Comparison of ENCODE assay signal across 10 mouse cellular contexts in genomic region chr5:35551855-35552837, GRCm38 (mm10). TPM values are rescaled to one million over a fixed set of nuclear protein-coding genes. Genes with fewer than 3 reads are reported as not detected.
A peak's percentile ranks its signal among the peaks of the same experiment; 100 is the strongest.
DNase-seq lines count a peak whose midpoint lies in the region; ATAC-seq and TF ChIP-seq lines count a peak whose summit lies in the region.
"Had no signal": no experiment of that assay in that cellular context is flagged by ENCODE, and none has a peak within 500 bp of the region (broad histone marks: within the 10 kb centered on the region; RNA-seq: fewer than 3 reads in every experiment).

No protein-coding gene starts in this region.

- H3K79me2 ChIP-seq in CH12.LX (replicated peaks; ENCODE audit: control insufficient read depth, extremely low read depth, insufficient read depth, poor library complexity, severe bottlenecking): no peaks in the 10 kb centered on the region

- no peaks in the 10 kb centered on the region for H3K36me3 ChIP-seq in heart, embryonic 11.5 days (ENCODE audit: control insufficient read depth, insufficient read depth, low read length)
- peaks cover 16 to 38% of the 10 kb centered on the region in 2 experiments for H3K36me3 ChIP-seq in CH12.LX (replicated peaks in 1 of 2; ENCODE audit: control insufficient read depth in 1 of 2, insufficient read depth in 1 of 2, low read length in 1 of 2)
- H3K36me3 ChIP-seq in intestine, embryonic 16.5 days (ENCODE audit: control insufficient read depth, insufficient read depth, low read length): peaks cover 5% of the 10 kb centered on the region; the same call in 1 of the 2 replicates

- no peak for ATAC-seq in heart, embryonic 11.5 days (replicated peaks; ENCODE audit: insufficient number of reproducible peaks, low FRiP score, low TSS enrichment)
- ATAC-seq in intestine, embryonic 16.5 days: peak; percentile 71
- ATAC-seq in frontal cortex, adult (ENCODE audit: low TSS enrichment): no peak

- TF ChIP-seq POLR2A in CH12.LX (IDR thresholded peaks at IDR 0.05; ENCODE audit: low read depth, low read length): no peak

- no peak overlapping the region for H3K4me2 ChIP-seq in heart, embryonic 11.5 days
- H3K4me2 ChIP-seq in CH12.LX (ENCODE audit: insufficient read depth, low read depth, poor library complexity, severe bottlenecking): no peak overlapping the region
- no peak overlapping the region for H3K4me2 ChIP-seq in intestine, embryonic 16.5 days (ENCODE audit: low read depth, low read length)
- H3K4me2 ChIP-seq: midbrain, embryonic 12.5 days had no signal

- no peak for TF ChIP-seq RAD21 in CH12.LX (IDR thresholded peaks at IDR 0.05; ENCODE audit: low read depth, low read length)

- H3K9ac ChIP-seq in heart, embryonic 11.5 days (ENCODE audit: low read depth, low read length): no peak overlapping the region
- no peak overlapping the region for H3K9ac ChIP-seq in CH12.LX (ENCODE audit: insufficient read depth, low read depth)
- 0 out of 2 replicates have a peak overlapping the region, but pooled peaks have one; percentile 15 for H3K9ac ChIP-seq in intestine, embryonic 16.5 days (ENCODE audit: low read depth, low read length)
- H3K9ac ChIP-seq: midbrain, embryonic 12.5 days had no signal

- 32% methylated on average over 7 of the region's 7 CpGs for WGBS in heart, embryonic 11.5 days (ENCODE audit: insufficient replicate concordance)
- WGBS in intestine, embryonic 16.5 days: 43% methylated on average over 7 of the region's 7 CpGs

- peak; percentile 38 to 47 for DNase-seq in heart, adult 18-20 months
- DNase-seq in CH12.LX (ENCODE audit: extremely low read depth): no peak
- peak; percentile 84 for DNase-seq in cerebellum, adult 9-11 months
- DNase-seq in embryo, embryonic 9.5 days (ENCODE audit: extremely low spot score): no peak
- DNase-seq in adrenal gland, postnatal 14 days: no peak

- TF ChIP-seq EP300 in CH12.LX (IDR thresholded peaks at IDR 0.05; ENCODE audit: low read length): no peak

- no peak overlapping the region for H3K4me3 ChIP-seq in heart, embryonic 11.5 days (ENCODE audit: low read depth, low read length)
- no peak overlapping the region for H3K4me3 ChIP-seq in CH12.LX (replicated peaks in 1 of 3; ENCODE audit: low read depth in 2 of 3, low read length in 2 of 3, poor library complexity in 1 of 3)
- H3K4me3 ChIP-seq in intestine, embryonic 16.5 days (ENCODE audit: low read length): no peak overlapping the region
- H3K4me3 ChIP-seq: midbrain, embryonic 12.5 days had no signal

- H3K27ac ChIP-seq in heart, embryonic 11.5 days (ENCODE audit: low read depth, low read length): no peak overlapping the region
- no peak overlapping the region for H3K27ac ChIP-seq in CH12.LX (ENCODE audit: insufficient read depth, low read depth)
- 0 out of 2 replicates have a peak overlapping the region, but pooled peaks have one; percentile 2 for H3K27ac ChIP-seq in intestine, embryonic 16.5 days (ENCODE audit: low read length)
- H3K27ac ChIP-seq: midbrain, embryonic 12.5 days had no signal

- no peaks in the 10 kb centered on the region for H3K4me1 ChIP-seq in heart, embryonic 11.5 days (ENCODE audit: control insufficient read depth, insufficient read depth, low read length)
- no peaks in the 10 kb centered on the region for H3K4me1 ChIP-seq in CH12.LX (ENCODE audit: control insufficient read depth in 1 of 2, insufficient read depth in 2 of 2)
- H3K4me1 ChIP-seq in intestine, embryonic 16.5 days (ENCODE audit: control insufficient read depth, insufficient read depth, low read length): peaks cover 11% of the 10 kb centered on the region

- TF ChIP-seq CTCF in CH12.LX (conservative IDR thresholded peaks at IDR 0.05 in 1 of 2, IDR thresholded peaks at IDR 0.05 in 1 of 2; ENCODE audit: low read depth in 2 of 2, low read length in 2 of 2): no peak

- in situ Hi-C loops in CH12.LX (cut with MboI; ENCODE audit: low pct_ligation_motif_present, low pct_unique_long_range_greater_than_20kb, low sequenced_read_pairs): no loop called here

- dilution Hi-C loops in CH12.LX (cut with MboI; ENCODE audit: extremely low pct_ligation_motif_present, extremely low pct_unique_long_range_greater_than_20kb, low sequenced_read_pairs): no loop called here

- H3K27me3 ChIP-seq in heart, embryonic 11.5 days (ENCODE audit: control insufficient read depth, insufficient read depth, low read length): no peaks in the 10 kb centered on the region
- H3K27me3 ChIP-seq in CH12.LX (replicated peaks): peaks cover 6% of the 10 kb centered on the region
- H3K27me3 ChIP-seq in intestine, embryonic 16.5 days (replicated peaks; ENCODE audit: control insufficient read depth, insufficient read depth, low read length): no peaks in the 10 kb centered on the region
- H3K27me3 ChIP-seq: midbrain, embryonic 12.5 days had no signal

- no peaks in the 10 kb centered on the region for H3K9me3 ChIP-seq in heart, embryonic 11.5 days (replicated peaks; ENCODE audit: control insufficient read depth, low read length)
- H3K9me3 ChIP-seq in CH12.LX (replicated peaks; ENCODE audit: low read length): no peaks in the 10 kb centered on the region
- no peaks in the 10 kb centered on the region for H3K9me3 ChIP-seq in intestine, embryonic 16.5 days (ENCODE audit: control insufficient read depth, low read length)
- H3K9me3 ChIP-seq: midbrain, embryonic 12.5 days had no signal

TF ChIP-seq in CH12.LX, 34 proteins besides CTCF, POLR2A, EP300 and RAD21:
- no peak for TF ChIP-seq MYC (IDR thresholded peaks at IDR 0.05; ENCODE audit: low read depth, low read length)
- no peak for TF ChIP-seq PAX5 (IDR thresholded peaks at IDR 0.05; ENCODE audit: low read length)
- TF ChIP-seq MAFK (IDR thresholded peaks at IDR 0.05; ENCODE audit: insufficient replicate concordance, low read length): peak; percentile 61; the same call in 1 of the 2 replicates
- TF ChIP-seq KAT2A (IDR thresholded peaks at IDR 0.05; ENCODE audit: insufficient replicate concordance, low read length): no peak
- no peak for TF ChIP-seq E2F4 (IDR thresholded peaks at IDR 0.05; ENCODE audit: insufficient replicate concordance, low read depth, low read length)
- no peak for TF ChIP-seq MAZ (IDR thresholded peaks at IDR 0.05; ENCODE audit: low read depth, low read length)

RNA-seq across cellular contexts. Expression of gene Trmt44, which starts 22.7 kb away (rescaled TPM):
- 1 to 10 TPM; 2.1 to 2.2 TPM for total RNA-seq in heart, adult 18-20 months (2021)
- polyA plus RNA-seq in heart, embryonic 11.5 days (2014; fragmentation: Nextera tagmentation; extraction: Ambion mirVana): 4.6 and 4.9 TPM in 2 replicates
- total RNA-seq in CH12.LX (2012; rRNA removed): 7.9 and 10.3 TPM in 2 replicates
- 6.5 and 7.3 TPM in 2 replicates for total RNA-seq in CH12.LX (2014; rRNA removed)
- 7.5 and 8.4 TPM in 2 replicates for polyA plus RNA-seq in CH12.LX (2012; ENCODE audit: insufficient read length, low read depth)
- polyA plus RNA-seq in intestine, embryonic 16.5 days (2015; fragmentation: Nextera tagmentation; extraction: Ambion mirVana): 9.3 and 9.4 TPM in 2 replicates
- 6.5 and 7.0 TPM in 2 replicates for total RNA-seq in adrenal gland, postnatal 14 days (2021)

RNA-seq across cellular contexts. Expression of gene Cpz, which starts 26.6 kb away (rescaled TPM):
- under 1 TPM; 0.22 to 0.41 TPM for total RNA-seq in heart, adult 18-20 months (2021)
- 4.5 and 5.9 TPM in 2 replicates for polyA plus RNA-seq in heart, embryonic 11.5 days (2014; fragmentation: Nextera tagmentation; extraction: Ambion mirVana)
- not detected in 2 replicates for total RNA-seq in CH12.LX (2012; rRNA removed)
- total RNA-seq in CH12.LX (2014; rRNA removed): not detected in 2 replicates
- not detected in 2 replicates for polyA plus RNA-seq in CH12.LX (2012; ENCODE audit: insufficient read length, low read depth)
- 13.6 and 14.0 TPM in 2 replicates for polyA plus RNA-seq in intestine, embryonic 16.5 days (2015; fragmentation: Nextera tagmentation; extraction: Ambion mirVana)
- total RNA-seq in adrenal gland, postnatal 14 days (2021): 4.6 and 5.3 TPM in 2 replicates
- total RNA-seq: common myeloid progenitor, adult 5-6 weeks had no signal

RNA-seq across cellular contexts. Expression of gene Acox3, which starts 30.7 kb away (rescaled TPM):
- 10 to 100 TPM; 26.2 to 28.0 TPM for total RNA-seq in heart, adult 18-20 months (2021)
- 10.5 and 11.4 TPM in 2 replicates for polyA plus RNA-seq in heart, embryonic 11.5 days (2014; fragmentation: Nextera tagmentation; extraction: Ambion mirVana)
- total RNA-seq in CH12.LX (2012; rRNA removed) (21.2 and 22.3 TPM in 2 replicates), CH12.LX (2014; rRNA removed) (9.4 and 11.5 TPM in 2 replicates)
- 32.3 and 34.3 TPM in 2 replicates for polyA plus RNA-seq in CH12.LX (2012; ENCODE audit: insufficient read length, low read depth)
- polyA plus RNA-seq in intestine, embryonic 16.5 days (2015; fragmentation: Nextera tagmentation; extraction: Ambion mirVana): 16.1 and 23.2 TPM in 2 replicates
- 43.9 and 53.2 TPM in 2 replicates for total RNA-seq in adrenal gland, postnatal 14 days (2021)

Comparison
In these comparisons a context has a peak if more than half of its experiments do, and no peak if none do; other contexts are left out.
1. DNase-seq: peak in heart, adult 18-20 months (2 of 2) and cerebellum, adult 9-11 months (single experiment); none in CH12.LX (single experiment), embryo, embryonic 9.5 days (single experiment) and adrenal gland, postnatal 14 days (single experiment).